Mouse (Mus musculus) liver, embryonic 13.5 days (tissue): ENCODE data around the gene Qrfp. TPM values are rescaled to one million over a fixed set of nuclear protein-coding genes. Genes with fewer than 3 reads are reported as not detected.

Source experiments
- polyA plus RNA-seq: library from polyadenylated mRNA; unstranded; fragments of >200 nt; fragmentation: Nextera tagmentation; extraction: Ambion mirVana; gene quantifications from 2 replicates; pipeline ENCODE4 v1.2.1, GENCODE M21; 2015

Gene Qrfp
- polyA plus RNA-seq, 1 experiment from 2014 or later = 0.07 TPM

Other genes with a start within 250 kb of the Qrfp start
- 28.3 and 37.4 TPM in 2 replicates for gene Fubp3, start 237.9 kb downstream of the Qrfp start, polyA plus RNA-seq
- gene Prdm12, start 170.5 kb downstream of the Qrfp start, polyA plus RNA-seq = not detected in 2 replicates
- gene Exosc2, start 139.9 kb downstream of the Qrfp start, polyA plus RNA-seq = 51.2 and 53.7 TPM in 2 replicates
- 6.2 and 7.5 TPM in 2 replicates for gene Abl1, start 122.2 kb downstream of the Qrfp start, polyA plus RNA-seq
- 0.03 TPM in 1 of 2 replicates, not detected in the other for gene Fibcd1, start 35.4 kb upstream of the Qrfp start, polyA plus RNA-seq
- 0.02 and 0.07 TPM in 2 replicates for gene Lamc3, start 76.7 kb upstream of the Qrfp start, polyA plus RNA-seq
- gene Aif1l, start 139.6 kb upstream of the Qrfp start, polyA plus RNA-seq = 3.5 and 4.0 TPM in 2 replicates
- gene Nup214, start 163.9 kb upstream of the Qrfp start, polyA plus RNA-seq = 59.8 and 71.9 TPM in 2 replicates